Comparison of ENCODE assay signal across 11 mouse cellular contexts in genomic region chr6:36644880-36645279, GRCm38 (mm10).
DNase-seq lines count a peak whose midpoint lies in the region; ATAC-seq lines count a peak whose summit lies in the region.
"Had no signal": no experiment of that assay in that cellular context is flagged by ENCODE, and none has a peak within 500 bp of the region (broad histone marks: within the 10 kb centered on the region; RNA-seq: fewer than 3 reads in every experiment).

No protein-coding gene starts in this region.

- H3K27ac ChIP-seq in forebrain, embryonic 14.5 days (ENCODE audit: low read depth, low read length) = peak overlapping the region; percentile 22; the same call in 1 of the 2 replicates
- no peak overlapping the region for H3K27ac ChIP-seq in midbrain, embryonic 10.5 days (replicated peaks)
- H3K27ac ChIP-seq in kidney, embryonic 14.5 days (ENCODE audit: low read depth, low read length) = no peak overlapping the region
- H3K27ac ChIP-seq: limb, embryonic 12.5 days had no signal

- 3% methylated on average over 7 of the region's 7 CpGs for WGBS in forebrain, embryonic 14.5 days
- 31% methylated on average over 7 of the region's 7 CpGs for WGBS in midbrain, embryonic 10.5 days
- 62% methylated on average over 7 of the region's 7 CpGs for WGBS in kidney, embryonic 14.5 days

- H3K4me3 ChIP-seq in forebrain, embryonic 14.5 days (ENCODE audit: low read depth, low read length) = no peak overlapping the region
- no peak overlapping the region for H3K4me3 ChIP-seq in midbrain, embryonic 10.5 days
- no peak overlapping the region for H3K4me3 ChIP-seq in kidney, embryonic 14.5 days (ENCODE audit: low read length)
- H3K4me3 ChIP-seq: limb, embryonic 12.5 days had no signal

- no peak overlapping the region for H3K9ac ChIP-seq in forebrain, embryonic 14.5 days (ENCODE audit: low read length)
- no peak overlapping the region for H3K9ac ChIP-seq in kidney, embryonic 14.5 days (ENCODE audit: low read depth, low read length)
- H3K9ac ChIP-seq: limb, embryonic 12.5 days; lung, embryonic 14.5 days had no signal

- no peaks in the 10 kb centered on the region for H3K27me3 ChIP-seq in forebrain, embryonic 14.5 days (replicated peaks; ENCODE audit: control insufficient read depth, insufficient read depth, low read length)
- H3K27me3 ChIP-seq in midbrain, embryonic 10.5 days (ENCODE audit: low read depth, poor library complexity, severe bottlenecking) = no peaks in the 10 kb centered on the region
- no peaks in the 10 kb centered on the region for H3K27me3 ChIP-seq in kidney, embryonic 14.5 days (ENCODE audit: control insufficient read depth, insufficient read depth, low read length)
- H3K27me3 ChIP-seq: limb, embryonic 12.5 days had no signal

- peak; percentile 17 for DNase-seq in embryo, embryonic 11.5 days (ENCODE audit: low read depth, low spot score)
- DNase-seq in forebrain, embryonic 14.5 days (ENCODE audit: low spot score) = peak; percentile 94
- DNase-seq in midbrain, embryonic 10.5 days (ENCODE audit: low spot score) = peak; percentile 58
- DNase-seq in retina, embryonic 14.5 days (ENCODE audit: low spot score) = peak; percentile 80
- no peak for DNase-seq in testis, postnatal 10 days (ENCODE audit: low spot score)
- DNase-seq in left cerebral cortex, adult 8-10 months (ENCODE audit: low spot score in 2 of 2) = no peak
- DNase-seq: cerebellum, adult 2 months; lung, embryonic 14.5 days had no signal

- ATAC-seq in forebrain, embryonic 14.5 days = peak; percentile 98
- ATAC-seq in inflammation-experienced regulatory T-cells, adult 6 months = no peak
- no peak for ATAC-seq in kidney, embryonic 14.5 days (ENCODE audit: low FRiP score, low TSS enrichment)

- H3K9me3 ChIP-seq in forebrain, embryonic 14.5 days (replicated peaks; ENCODE audit: control insufficient read depth, low read length) = no peaks in the 10 kb centered on the region
- no peaks in the 10 kb centered on the region for H3K9me3 ChIP-seq in midbrain, embryonic 10.5 days (replicated peaks)
- H3K9me3 ChIP-seq in kidney, embryonic 14.5 days (ENCODE audit: control insufficient read depth, low read length) = no peaks in the 10 kb centered on the region
- H3K9me3 ChIP-seq: limb, embryonic 12.5 days had no signal

- H3K36me3 ChIP-seq in forebrain, embryonic 14.5 days (ENCODE audit: control insufficient read depth, insufficient read depth, low read length) = no peaks in the 10 kb centered on the region
- no peaks in the 10 kb centered on the region for H3K36me3 ChIP-seq in midbrain, embryonic 10.5 days
- H3K36me3 ChIP-seq in kidney, embryonic 14.5 days (ENCODE audit: control insufficient read depth, insufficient read depth, low read length) = no peaks in the 10 kb centered on the region
- H3K36me3 ChIP-seq: limb, embryonic 12.5 days had no signal

- H3K4me2 ChIP-seq in forebrain, embryonic 14.5 days (ENCODE audit: low read length) = no peak overlapping the region
- H3K4me2 ChIP-seq in kidney, embryonic 14.5 days (replicated peaks; ENCODE audit: low read depth, low read length) = no peak overlapping the region
- H3K4me2 ChIP-seq: limb, embryonic 12.5 days; lung, embryonic 14.5 days had no signal

- peaks cover 9% of the 10 kb centered on the region for H3K4me1 ChIP-seq in forebrain, embryonic 14.5 days (ENCODE audit: control insufficient read depth, insufficient read depth, low read length)
- H3K4me1 ChIP-seq in midbrain, embryonic 10.5 days = peaks cover 29% of the 10 kb centered on the region
- H3K4me1 ChIP-seq in kidney, embryonic 14.5 days (ENCODE audit: control insufficient read depth, insufficient read depth, low read length) = no peaks in the 10 kb centered on the region
- H3K4me1 ChIP-seq: limb, embryonic 12.5 days had no signal

Comparison
In these comparisons a context has a peak if more than half of its experiments do, and no peak if none do; other contexts are left out.
1. DNase-seq: peak in embryo, embryonic 11.5 days (single experiment), forebrain, embryonic 14.5 days (single experiment), midbrain, embryonic 10.5 days (single experiment) and retina, embryonic 14.5 days (single experiment); none in testis, postnatal 10 days (single experiment) and left cerebral cortex, adult 8-10 months (0 of 2).